Mouse (Mus musculus) G1E-ER4 (cell line): ENCODE data around the gene Fli1. TPM values are rescaled to one million over a fixed set of nuclear protein-coding genes. Genes with fewer than 3 reads are reported as not detected.

Experiments used
- GATA1 ChIP-seq: IDR thresholded peaks from one replicate; pipeline ENCODE4 v1.8.0; 2012; ENCODE audit warnings: low read length, inconsistent platforms
- polyA plus RNA-seq: library from polyadenylated mRNA; stranded (reverse); fragments of >175 nt; gene quantifications from 2 replicates; pipeline ENCODE4 v1.2.3, GENCODE M21; 2012

Gene Fli1
- polyA plus RNA-seq, 1 experiment = 8.3 TPM

- no peak for TF ChIP-seq GATA1
Measured at GRCm38 (mm10) chr9:32502256-32503010, 40.2 kb downstream of the Fli1 start.

GRCm38 (mm10) chr9:32500886-32501285, 41.8 kb downstream of the Fli1 start:
- no peak for TF ChIP-seq GATA1

- no peak for TF ChIP-seq GATA1
Measured at GRCm38 (mm10) chr9:32500063-32500462, 42.6 kb downstream of the Fli1 start.

- TF ChIP-seq GATA1 = no peak
Measured at GRCm38 (mm10) chr9:32499469-32499868, 43.2 kb downstream of the Fli1 start.

GRCm38 (mm10) chr9:32495643-32495997, 47.0 kb downstream of the Fli1 start:
- TF ChIP-seq GATA1 = peak; percentile 67

- no peak for TF ChIP-seq GATA1
Measured at GRCm38 (mm10) chr9:32494891-32495642, 47.6 kb downstream of the Fli1 start.

GRCm38 (mm10) chr9:32493588-32494423, 48.9 kb downstream of the Fli1 start:
- TF ChIP-seq GATA1 = no peak

- TF ChIP-seq GATA1 = no peak
Measured at GRCm38 (mm10) chr9:32492753-32493152, 49.9 kb downstream of the Fli1 start.

- no peak for TF ChIP-seq GATA1
Measured at GRCm38 (mm10) chr9:32491484-32491883, 51.2 kb downstream of the Fli1 start.

- TF ChIP-seq GATA1 = no peak
Measured at GRCm38 (mm10) chr9:32489794-32490358, 52.8 kb downstream of the Fli1 start.

- TF ChIP-seq GATA1 = no peak
Measured at GRCm38 (mm10) chr9:32489315-32489714, 53.3 kb downstream of the Fli1 start.

- no peak for TF ChIP-seq GATA1
Measured at GRCm38 (mm10) chr9:32488627-32489026, 54.0 kb downstream of the Fli1 start.

- no peak for TF ChIP-seq GATA1
Measured at GRCm38 (mm10) chr9:32487823-32488222, 54.8 kb downstream of the Fli1 start.

- no peak for TF ChIP-seq GATA1
Measured at GRCm38 (mm10) chr9:32487401-32487800, 55.3 kb downstream of the Fli1 start.

GRCm38 (mm10) chr9:32480418-32480817, 62.2 kb downstream of the Fli1 start:
- no peak for TF ChIP-seq GATA1

- TF ChIP-seq GATA1 = no peak
Measured at GRCm38 (mm10) chr9:32478799-32479198, 63.9 kb downstream of the Fli1 start.
